Mouse (Mus musculus) neural tube, embryonic 12.5 days (tissue): Measurements from ENCODE around the gene S100b. TPM values are rescaled to one million over a fixed set of nuclear protein-coding genes. Genes with fewer than 3 reads are reported as not detected.

Source experiments
- microRNA counts: library from miRNA; unstranded; fragments of <30 nt; microRNA quantifications from one replicate; lab custom pipeline; 2017
- microRNA-seq: library from miRNA; unstranded; fragments of <30 nt; microRNA quantifications from one replicate; pipeline ENCODE4, GENCODE M21; 2017
- polyA plus RNA-seq: library from polyadenylated mRNA; unstranded; fragments of >200 nt; fragmentation: Nextera tagmentation; extraction: Ambion mirVana; gene quantifications from 2 replicates; pipeline ENCODE4 v1.2.1, GENCODE M21; 2016

S100b gene
- polyA plus RNA-seq, 1 experiment from 2014 or later: 0.93 TPM

MicroRNA genes within 50 kb of the gene (microRNA counts, 519-probe panel; counts per million panel counts)
- microRNA mmu-miR-678 (lab: Ali Mortazavi, UCI): 342 counts per million, percentile 67 among the panel's probes with 10 or more counts

Small RNAs within 50 kb of the gene (microRNA-seq; reads per million reads assigned to microRNA genes)
- not detected for gene Mir678

Other genes starting within 250 kb of the S100b start
- gene Zfp280b, start 221.2 kb upstream of the S100b start, polyA plus RNA-seq: 17.6 and 19.5 TPM in 2 replicates
- gene Slc5a4b, start 142.9 kb upstream of the S100b start, polyA plus RNA-seq: not detected in 2 replicates
- not detected in 2 replicates for gene Slc5a4a, start 106.4 kb upstream of the S100b start, polyA plus RNA-seq
- 128 TPM in 2 replicates for gene Prmt2, start 16.0 kb upstream of the S100b start, polyA plus RNA-seq
- gene Dip2a, start 91.4 kb downstream of the S100b start, polyA plus RNA-seq: 14.2 and 15.0 TPM in 2 replicates
- not detected in 2 replicates for gene AC141477.1, start 186.6 kb downstream of the S100b start, polyA plus RNA-seq
- 11.5 and 15.6 TPM in 2 replicates for gene Pcnt, start 188.9 kb downstream of the S100b start, polyA plus RNA-seq
- not detected in 2 replicates for gene 2610028H24Rik, start 195.2 kb downstream of the S100b start, polyA plus RNA-seq
- 75.1 and 75.8 TPM in 2 replicates for gene Mcm3ap, start 215.1 kb downstream of the S100b start, polyA plus RNA-seq
- gene Ybey, start 215.3 kb downstream of the S100b start, polyA plus RNA-seq: 8.4 TPM in 2 replicates